Mouse (Mus musculus) megakaryocyte, adult 5-6 weeks (primary cell): ENCODE data around the gene Gdf11. TPM values are rescaled to one million over a fixed set of nuclear protein-coding genes. Genes with fewer than 3 reads are reported as not detected.
A peak's percentile ranks its signal among the peaks of the same experiment; 100 is the strongest.

Experiments used
- ATAC-seq: 2 replicates; pipeline ENCODE4 v1.8.0; 2016; ENCODE audit warnings: mild to moderate bottlenecking, inconsistent platforms; ENCODE audit not compliant: poor library complexity, severe bottlenecking
- total RNA-seq, 2 experiments: library from RNA; stranded (forward) in 1 of 2; stranded (reverse) in 1 of 2; fragments of 153-499, 151-499 nt in 1 of 2; fragments of 221-1000, 200-1000 nt in 1 of 2; gene quantifications; 2 replicates each; pipeline versions ENCODE4 v1.2.3 to v1.2.4; 2015 to 2017

Gdf11 gene
- total RNA-seq, 2 experiments from 2014 or later = 0.07 to 0.18 TPM

DNA sequence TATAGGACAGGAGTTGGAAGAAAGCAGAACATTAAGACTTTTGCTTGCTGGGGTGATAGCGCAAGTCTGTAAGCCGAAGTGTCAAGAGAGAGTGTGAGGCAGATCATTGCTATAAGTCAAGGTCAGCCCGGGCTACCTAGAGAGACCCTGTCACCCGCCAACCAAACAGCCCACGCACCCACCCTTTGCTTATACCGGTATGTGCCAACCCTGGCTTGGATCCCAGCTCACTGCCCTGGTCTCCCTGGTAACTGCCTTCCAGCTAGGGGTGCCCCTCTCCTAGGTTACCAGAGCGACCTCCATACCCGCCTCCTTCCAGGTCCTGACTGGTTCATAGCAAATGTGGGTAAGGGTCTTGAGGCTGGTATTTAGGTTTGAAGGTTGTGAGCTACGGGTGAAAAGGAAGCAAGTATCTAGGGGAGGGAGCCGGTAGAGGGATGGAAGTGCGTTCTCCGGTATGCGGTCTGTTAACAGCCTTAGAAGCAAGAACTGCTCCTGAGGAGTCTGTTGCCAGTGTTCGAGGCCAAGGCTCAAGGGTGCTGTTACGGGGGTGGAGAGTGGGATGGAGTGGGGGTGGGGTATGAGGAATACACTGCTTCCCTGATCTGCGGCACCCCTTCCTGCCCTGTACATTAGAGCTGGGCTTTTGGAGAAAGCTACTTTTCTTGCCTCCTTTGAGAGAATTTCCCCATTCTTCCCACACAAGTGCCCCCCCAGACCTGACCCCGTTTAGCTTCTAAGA, 4.6 kb upstream of the Gdf11 start:
- no peak for ATAC-seq

DNA sequence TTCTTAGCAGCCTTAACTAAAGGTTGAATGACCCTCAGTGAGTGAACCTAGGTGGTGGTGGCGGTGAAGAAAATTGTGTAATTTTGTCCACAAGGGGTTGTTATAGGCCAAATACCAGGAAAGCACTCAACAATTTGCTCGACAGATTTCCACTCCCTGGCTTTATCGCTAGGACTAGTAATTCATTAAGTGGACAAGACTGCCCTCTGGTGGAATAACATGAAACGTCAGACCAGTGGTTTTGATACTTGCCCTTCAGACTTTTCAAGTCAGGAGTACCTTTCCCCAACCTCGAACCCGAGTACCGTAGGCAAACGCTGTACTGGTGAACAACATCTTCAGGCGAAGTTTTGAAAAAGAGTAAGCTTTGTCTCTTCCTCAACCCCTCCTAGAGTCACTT, 3.9 kb upstream of the Gdf11 start:
- ATAC-seq = peak; percentile 72

DNA sequence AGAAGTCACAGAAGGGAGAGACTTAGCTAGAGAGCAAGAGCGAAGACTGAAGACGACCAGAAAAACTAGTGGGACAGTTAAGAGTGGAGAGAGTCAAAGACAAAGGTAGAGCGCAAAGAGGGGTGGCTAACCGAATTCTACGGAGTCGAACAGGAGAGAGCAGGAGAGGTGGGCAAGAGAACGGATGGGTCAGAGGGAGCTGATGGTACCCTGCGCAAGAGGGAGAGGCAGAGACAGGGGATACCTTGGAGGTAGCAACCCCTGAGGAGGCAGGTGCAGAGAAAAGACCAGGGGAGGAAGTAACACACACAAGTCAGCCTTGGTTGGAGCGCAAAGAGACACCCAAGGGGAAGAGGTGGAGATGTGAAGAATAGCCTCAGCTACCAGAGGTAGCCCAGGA, 728 bp upstream of the Gdf11 start:
- no peak for ATAC-seq

DNA sequence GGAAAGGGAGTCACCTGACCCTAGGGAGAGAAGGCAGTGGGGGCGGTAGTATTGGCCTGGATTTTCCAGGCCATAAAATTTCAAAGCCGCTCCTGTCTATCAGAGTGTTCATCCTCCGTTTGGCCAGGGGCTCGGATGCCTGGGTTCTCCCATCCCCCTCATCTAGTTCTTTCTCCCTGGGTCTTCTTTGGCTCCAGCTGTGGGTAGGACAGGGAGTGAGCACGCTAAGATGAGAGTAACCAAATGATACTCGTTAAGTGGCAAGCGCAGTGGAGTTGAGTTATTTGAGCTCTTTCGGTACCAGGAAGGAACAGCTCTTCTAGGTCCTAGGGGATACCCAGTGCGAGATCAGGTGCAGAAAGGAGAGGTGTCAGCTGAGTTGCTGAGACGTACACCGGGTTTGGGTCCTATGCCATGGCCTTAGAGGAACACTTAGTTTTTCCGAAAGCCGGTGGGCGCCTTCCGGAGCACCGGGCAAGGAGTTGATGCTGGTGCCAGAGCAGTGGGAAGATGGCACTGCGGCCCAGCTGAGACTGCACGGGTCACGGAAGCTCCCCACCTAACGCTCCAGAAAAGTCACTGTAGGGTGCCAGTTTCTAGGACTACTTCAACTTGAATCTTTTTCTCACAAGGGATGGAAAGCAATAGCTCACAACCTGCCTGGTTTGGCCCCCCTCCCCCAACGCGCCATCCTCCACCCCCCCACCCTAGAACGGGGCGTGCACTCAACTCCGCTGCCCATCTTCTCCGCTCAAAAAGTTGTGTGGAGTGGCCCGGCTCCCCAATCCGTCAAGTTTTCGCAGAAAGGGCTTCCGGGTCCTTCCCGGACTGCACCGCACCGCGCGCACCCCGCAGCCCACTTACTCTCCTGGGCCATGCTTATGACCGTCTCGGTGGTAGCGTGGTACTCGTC, 879 bp downstream of the Gdf11 start:
- ATAC-seq = peak; percentile 8

DNA sequence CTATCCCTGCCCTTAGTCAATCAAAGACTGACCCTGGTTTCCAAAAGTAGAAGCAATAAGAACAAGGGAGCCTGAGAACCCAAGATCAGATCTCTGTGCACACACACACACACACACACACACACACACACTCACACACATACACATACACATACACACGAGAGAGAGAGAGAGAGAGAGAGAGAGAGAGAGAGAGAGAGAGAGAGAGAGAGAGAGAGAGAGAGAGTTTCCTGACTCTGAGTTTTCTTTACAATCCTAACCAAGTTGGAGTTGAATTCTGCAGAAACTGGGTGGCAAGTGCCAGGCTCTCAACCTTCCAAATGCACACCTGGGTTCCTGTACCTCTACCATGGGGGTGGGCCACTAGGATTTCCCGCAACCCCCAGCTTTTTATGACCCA, 1.7 kb downstream of the Gdf11 start:
- no peak for ATAC-seq

DNA sequence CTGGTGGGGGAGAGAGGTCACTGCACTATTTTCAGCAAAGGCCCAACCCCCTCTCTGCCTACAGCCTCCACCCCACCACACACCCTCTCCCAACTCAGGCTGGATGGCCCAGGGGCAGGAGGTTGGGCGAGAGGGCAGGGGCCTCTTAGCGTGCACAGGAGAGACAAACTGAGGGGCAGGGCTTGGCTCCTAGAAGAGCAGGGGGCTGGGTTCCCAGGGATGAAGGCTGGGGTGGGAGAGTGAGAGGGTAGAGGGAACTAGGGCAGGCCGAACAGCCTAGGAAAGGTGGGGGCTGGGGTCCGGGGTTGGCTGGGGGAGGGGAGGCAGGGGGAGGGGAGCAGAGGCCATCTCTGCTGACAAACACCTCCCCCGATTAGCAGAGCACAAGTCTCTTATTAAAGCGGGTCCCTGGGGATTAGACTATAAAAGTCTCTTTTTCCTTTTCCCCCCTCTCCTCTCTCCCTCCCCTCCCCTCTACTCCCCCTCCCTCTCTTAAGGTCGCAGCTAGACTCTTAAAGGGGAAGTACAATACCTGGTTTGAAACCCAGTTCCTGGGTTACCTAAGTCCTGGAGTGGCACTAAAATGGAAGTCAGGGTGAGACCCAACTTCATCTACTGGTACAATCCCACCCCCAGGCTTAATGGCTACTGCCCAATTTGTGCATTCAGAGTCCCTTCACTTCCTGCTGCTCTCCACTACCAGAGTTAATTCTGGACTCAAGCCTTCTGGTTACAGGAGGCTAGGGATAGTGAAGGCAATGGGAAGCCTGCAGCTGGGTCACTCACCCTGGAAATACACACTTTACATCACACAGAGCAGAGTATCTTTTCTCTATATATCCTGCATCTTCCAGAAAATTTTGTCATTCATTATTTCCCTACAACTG, 2.3 kb downstream of the Gdf11 start:
- peak; percentile 29; the same call in 1 of the 2 replicates for ATAC-seq

DNA sequence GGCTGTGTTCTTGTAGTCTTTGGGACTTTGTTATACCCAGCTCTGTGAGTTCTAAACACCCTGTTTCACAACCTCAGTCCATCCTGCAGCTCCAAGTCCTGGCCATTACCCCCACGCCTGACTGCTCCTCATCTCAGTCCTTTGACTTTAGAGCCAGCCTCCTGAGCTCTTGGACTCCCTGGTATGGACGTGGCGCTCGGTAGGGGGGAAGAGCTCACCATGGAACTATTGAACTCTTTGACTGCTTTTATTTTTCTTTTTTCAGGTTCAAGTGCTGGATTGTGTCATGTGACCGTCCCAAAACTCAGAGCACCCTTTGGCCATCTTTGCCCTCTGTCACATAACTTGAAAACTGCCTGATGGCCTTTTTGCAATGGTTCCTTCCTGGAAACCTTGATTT, 9.5 kb downstream of the Gdf11 start:
- ATAC-seq = no peak

DNA sequence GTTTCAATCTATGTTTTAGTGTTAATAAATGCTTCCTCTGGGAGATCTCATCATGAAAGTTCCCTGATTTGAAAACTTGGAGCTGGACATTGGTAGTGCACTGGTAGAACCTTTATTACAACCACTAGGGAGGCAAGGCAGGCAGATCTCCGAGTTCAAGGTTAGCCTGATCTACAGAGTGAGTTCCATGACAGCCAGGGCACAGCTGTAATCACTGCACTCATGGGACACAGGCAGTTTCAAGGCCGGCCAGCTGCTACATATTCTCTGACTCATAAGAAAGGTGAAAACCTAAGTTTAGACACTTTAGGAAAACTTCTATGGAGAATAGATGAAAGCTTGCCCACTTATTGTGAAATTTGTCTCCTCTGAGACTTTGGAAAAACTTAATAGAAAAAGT, 12.7 kb downstream of the Gdf11 start:
- no peak for ATAC-seq

DNA sequence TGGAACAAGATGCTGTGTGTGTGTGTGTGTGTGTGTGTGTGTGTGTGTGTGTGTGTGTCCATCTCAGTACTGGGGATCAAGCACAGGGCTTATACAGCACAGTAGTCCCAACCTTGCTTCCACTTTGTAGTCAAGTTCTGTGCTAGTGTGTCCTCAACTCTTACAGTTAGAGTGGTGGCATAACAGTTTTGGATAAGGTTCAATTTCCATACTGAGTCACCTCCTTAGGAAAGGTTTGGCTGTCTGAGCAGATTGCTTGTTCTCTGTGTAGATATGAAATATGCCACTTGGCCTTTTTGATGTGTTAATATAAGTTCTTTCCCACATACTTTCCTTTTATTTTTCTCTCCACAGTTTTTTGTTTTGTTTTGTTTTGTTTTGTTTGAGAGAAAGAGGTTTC, 13.2 kb downstream of the Gdf11 start:
- no peak for ATAC-seq

DNA sequence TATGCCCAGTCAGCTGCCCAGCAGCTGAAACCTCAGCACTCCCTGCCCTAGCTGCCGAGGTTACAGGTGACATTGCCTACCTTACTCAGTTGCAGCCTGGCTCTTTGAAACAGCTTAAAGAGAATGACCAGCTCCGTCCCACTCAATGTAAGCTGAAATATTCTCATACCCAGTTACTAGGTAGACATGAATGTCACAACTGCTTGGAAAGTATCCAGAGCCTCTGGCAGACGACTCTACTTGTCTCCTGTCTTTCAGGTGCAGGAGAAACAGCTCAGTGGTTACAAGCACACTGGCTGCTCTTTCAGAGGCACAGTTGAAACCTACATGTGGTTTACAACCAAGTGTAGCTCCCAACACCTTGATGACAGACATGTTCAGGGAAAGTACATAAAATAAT, 21.2 kb downstream of the Gdf11 start:
- no peak for ATAC-seq

DNA sequence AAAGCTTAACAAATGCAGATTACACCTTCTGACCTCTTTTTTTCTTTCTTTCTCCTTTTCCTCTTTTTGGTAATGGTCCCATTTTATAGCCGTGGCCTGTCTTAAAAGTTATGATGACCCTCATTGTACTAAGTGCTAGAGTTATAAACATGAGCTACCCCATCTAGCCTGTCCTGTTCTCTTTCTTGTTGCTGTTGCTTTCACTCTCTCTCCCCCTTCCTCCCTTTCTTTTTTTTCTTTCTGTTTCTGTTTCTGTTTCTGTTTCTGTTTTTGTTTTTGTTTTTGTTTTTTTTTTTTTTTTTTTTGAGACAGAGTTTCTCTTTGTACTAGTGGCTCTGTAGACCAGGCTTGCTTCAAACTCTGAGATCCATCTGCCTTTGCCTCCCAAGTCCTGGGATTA, 25.0 kb downstream of the Gdf11 start:
- no peak for ATAC-seq

DNA sequence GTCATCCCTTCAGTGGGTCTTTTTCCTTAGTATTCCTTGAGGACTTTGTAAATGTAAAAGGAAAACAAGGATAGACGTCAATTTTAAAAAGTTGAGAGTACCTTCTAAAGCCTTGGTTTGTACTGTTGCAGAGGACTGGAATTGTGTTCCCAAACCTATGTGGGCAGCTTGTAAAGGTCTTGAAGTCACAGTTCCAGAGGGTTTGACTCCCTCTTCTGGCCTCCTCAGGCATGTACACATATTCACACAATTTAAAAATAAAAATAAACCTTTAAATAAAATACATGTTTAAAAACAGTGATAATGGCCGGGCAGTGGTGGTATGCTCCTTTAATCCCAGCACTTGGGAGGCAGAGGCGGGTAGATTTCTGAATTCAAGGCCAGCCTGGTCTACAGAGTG, 25.5 kb downstream of the Gdf11 start:
- no peak for ATAC-seq

DNA sequence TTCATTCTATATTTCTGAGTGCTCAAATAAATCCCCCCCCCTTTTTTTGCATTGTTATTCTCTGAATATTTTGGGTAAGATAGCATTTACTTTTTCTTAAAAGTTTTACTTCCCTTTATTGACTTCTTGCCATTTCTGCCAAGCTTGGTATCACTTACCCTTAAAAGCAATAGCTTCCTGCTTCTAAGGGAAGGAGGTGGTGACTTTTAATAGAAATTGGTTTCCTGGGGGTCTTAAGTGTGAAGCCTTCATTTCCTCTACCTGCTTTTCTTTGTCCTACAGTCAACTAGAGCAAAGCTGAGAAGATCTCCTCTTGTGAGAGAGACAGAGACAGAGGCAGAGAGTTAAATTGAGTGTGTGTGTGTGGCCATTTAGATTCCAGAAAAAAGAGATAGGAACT, 30.3 kb downstream of the Gdf11 start:
- peak; percentile 47; the same call in 1 of the 2 replicates for ATAC-seq

DNA sequence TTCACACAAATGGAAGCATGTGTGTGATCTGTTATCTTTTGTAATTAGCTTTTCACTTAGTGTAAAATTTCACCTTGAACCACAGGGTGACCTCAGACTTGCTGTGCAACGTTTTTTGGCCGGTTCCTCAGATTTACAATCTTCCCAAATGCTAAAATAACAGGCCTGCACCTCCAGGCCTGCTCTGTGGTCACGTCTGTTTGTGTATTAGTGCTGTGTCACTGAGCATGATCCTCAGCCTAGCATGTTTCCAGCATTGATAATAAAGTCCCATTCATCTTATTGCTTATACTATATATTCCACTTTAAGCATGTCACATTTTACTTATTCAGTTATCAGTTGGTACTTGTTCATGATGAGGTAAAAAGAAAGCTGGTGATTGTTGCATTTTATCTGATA, 41.2 kb downstream of the Gdf11 start:
- ATAC-seq = no peak

DNA sequence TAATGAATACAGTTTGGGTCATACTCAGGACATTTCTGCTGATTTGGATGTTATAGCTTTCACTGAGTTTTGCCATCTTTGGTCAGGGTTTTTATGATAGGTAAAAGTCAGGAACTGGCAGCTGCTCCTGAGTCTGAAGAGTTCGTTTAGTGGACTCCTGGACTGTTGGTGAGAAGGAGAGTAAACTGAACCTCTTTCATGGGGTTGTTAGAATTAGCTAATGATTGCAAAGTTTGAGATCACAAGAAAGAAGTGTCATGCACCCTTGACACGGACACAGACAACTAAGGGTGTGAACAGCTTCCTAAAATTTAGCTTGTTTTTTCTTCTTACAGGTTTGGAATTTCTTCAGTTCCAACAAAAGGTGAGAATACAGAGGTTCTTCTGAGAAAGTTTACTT, 43.1 kb downstream of the Gdf11 start:
- ATAC-seq = no peak

DNA sequence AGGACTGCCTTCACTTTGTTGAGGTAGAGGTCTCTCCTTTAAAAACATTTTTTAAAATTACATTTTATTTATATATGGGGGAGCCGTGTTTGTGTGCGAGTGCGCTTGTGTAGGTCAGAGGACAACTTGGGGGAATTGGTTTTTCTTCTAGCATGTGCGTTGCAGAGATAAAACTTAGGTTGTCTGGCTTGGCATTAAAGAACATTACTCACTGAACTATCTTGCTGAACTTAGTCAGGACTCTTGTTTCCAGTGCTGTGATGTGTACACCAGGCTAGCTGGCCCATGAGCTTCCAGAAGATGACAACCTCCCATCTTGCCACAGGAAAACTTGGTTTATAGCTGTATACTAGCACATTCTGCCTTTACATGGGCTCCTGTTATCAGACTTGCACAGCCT, 44.9 kb downstream of the Gdf11 start:
- no peak for ATAC-seq

DNA sequence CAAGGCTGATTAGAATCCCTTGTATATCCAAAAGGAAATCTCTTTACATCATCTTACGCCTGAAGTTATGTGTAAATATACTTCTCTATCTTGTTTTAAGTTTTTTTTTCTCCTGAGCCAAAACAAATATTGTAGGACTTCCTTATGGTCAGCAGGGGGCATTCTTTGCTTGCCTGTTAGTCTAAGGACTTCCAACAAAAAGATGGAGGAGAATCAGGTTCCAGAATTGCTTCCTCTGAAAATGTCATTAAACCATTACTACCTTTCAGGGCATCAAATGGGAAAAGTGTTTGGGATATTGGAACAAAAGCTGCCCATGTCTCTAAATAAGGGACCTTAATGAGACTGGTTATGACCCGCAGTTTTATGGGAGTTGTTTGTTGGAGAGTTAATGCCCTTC, 46.0 kb downstream of the Gdf11 start:
- peak; percentile 56 for ATAC-seq

DNA sequence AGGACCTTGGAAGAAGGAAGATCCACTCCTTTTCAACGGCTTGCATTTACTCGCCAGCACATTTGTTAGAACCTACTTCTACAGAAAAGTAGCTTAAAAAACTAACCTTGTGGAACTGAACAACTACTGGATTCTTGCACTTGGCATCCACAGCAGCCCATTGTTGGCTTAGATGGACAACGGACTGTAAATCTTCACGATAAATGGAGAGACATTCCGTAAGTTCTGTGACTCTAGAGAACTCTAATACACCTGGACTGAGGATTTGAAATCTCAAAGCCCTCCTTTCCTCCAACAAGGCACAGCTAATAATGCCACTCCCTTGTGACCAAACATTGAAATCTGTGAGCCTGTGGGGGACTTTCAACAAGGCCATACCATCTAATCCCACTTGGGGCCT, 48.3 kb downstream of the Gdf11 start:
- ATAC-seq = no peak

DNA sequence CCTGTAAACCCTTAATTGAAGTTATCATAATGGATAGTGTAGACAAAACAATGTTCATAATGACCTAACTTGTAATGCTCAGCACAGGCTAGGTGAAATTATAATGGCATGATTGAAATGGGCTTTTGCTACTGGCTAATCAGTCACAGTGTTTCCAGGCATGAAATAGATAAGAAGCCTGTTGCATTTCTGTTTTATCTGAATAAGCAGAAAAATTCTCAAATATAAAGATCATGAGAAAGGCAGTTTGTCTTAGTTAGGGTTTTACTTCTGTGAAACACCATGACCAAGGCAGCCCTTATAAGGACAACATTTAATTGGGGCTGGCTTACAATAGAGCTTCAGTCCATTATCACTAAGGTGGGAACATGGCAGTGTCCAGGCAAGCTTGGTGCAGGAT, 50.9 kb downstream of the Gdf11 start:
- no peak for ATAC-seq

DNA sequence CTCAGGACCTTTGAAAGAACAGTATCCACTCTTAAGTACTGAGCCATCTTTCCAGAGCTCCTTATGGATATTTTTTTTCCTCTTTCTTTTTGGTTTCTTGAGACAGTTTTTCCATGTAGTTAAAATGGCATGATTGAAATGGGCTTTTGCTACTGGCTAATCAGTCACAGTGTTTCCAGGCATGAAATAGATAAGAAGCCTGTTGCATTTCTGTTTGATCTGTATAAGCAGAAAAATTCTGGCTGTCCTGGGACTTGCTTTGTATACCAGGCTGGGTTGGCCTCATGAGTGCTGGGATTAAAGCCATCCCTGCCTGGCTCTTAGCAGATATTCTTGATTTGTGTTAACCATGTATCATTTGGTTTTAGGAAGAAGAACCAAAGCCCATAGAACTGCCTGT, 52.1 kb downstream of the Gdf11 start:
- ATAC-seq = no peak

DNA sequence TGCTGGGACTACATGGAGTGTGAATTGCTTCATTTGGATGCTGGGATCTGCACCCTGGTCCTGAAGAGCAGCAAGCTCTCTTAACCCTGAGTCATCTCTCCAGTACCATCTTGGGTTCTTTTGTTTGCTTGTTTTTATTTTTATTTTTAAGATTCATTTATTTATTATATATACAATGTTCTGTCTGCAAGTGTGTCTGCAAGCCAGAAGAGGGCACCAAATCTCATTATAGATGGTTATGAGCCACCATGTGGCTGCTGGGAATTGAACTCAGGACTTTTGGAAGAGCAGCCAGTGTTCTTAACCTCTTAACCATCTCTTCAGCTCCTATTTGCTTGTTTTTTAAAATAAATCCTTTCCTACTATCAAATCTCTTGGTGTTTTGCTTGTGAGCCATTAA, 54.1 kb downstream of the Gdf11 start:
- no peak for ATAC-seq
